Mouse (Mus musculus): ENCODE data around the gene Ank2.
"Not testable (repeated sequence)": the region's sequence is repeated elsewhere in the genome, so short reads cannot be mapped to it uniquely, and the experiment has no call there.

Ank2 gene

DNA sequence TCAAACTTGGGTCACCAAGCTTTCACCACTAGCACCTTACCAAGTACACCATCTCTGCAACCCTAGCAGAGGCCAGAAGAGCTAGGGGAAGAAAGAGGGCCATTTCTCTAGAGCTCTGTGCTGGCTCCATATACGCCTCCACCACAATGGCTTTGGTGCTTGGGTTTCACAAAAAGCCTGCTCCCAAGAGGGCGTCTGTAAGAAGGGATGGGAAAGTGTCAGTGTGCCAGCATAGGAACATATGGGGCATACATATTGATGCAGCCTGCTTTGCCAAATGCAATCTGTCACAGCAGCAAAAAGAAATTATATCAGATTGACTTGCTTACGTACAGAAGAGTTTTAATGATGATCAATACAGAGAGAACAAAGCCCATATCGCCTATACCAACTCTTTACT, 82.2 kb downstream of the Ank2 start:
- DNase-seq (ENCODE audit: low spot score in 2 of 2), result no peak

DNA sequence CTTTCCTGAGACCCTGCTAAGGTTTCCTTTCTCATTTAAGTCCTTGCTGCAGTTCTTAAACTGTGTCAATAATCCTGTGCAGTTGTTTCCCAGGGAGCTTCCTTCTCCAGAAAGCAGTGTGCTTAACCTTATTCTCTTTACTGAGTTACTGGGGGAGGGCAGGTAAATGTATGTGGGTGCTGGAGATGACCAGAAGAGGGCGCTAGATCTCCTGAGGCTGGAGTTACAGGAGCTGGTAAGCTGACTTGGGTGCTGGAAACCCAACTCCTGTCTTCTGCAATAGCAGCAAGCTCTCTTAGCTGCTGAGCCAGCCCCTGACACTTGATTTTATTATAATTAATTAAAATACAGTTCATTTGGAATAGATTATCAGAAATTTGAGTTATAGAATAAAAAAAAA, 84.7 kb downstream of the Ank2 start:
- no peak for DNase-seq (ENCODE audit: low spot score in 2 of 2)

GRCm38 (mm10) chr3:127408684-127409550, 90.2 kb downstream of the Ank2 start:
- peak; percentile 76 to 77 for DNase-seq (ENCODE audit: low spot score in 2 of 2)

GRCm38 (mm10) chr3:127407868-127408574, 91.1 kb downstream of the Ank2 start:
- DNase-seq (ENCODE audit: low spot score in 2 of 2), result no peak

DNA sequence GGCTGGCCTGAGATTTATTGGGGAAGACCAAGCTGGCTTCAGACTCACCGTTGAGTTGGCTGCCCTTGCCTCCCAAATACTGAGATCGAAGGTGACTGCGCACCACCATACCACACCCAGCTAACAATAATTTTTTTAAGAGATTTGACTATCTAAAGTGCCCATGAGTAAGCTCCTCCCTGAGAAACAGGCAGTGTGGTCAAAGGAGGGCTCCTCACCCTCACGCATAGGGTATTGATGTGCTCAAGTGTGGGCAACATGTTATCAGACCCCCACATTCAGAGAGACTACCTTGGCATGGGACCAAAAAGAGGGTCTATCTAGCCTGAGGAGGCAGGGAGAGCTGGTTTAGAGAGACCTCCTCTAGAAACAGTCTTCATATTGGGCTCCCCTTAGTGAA, 92.3 kb downstream of the Ank2 start:
- DNase-seq (ENCODE audit: low spot score in 2 of 2), result no peak

GRCm38 (mm10) chr3:127404371-127404770, 94.8 kb downstream of the Ank2 start:
- no peak for DNase-seq (ENCODE audit: low spot score in 2 of 2)

- DNase-seq (ENCODE audit: low spot score in 2 of 2), result no peak
Measured at GRCm38 (mm10) chr3:127400976-127401375, 98.2 kb downstream of the Ank2 start.

GRCm38 (mm10) chr3:127400468-127400867, 98.7 kb downstream of the Ank2 start:
- DNase-seq (ENCODE audit: low spot score in 2 of 2), result not testable (repeated sequence)

DNA sequence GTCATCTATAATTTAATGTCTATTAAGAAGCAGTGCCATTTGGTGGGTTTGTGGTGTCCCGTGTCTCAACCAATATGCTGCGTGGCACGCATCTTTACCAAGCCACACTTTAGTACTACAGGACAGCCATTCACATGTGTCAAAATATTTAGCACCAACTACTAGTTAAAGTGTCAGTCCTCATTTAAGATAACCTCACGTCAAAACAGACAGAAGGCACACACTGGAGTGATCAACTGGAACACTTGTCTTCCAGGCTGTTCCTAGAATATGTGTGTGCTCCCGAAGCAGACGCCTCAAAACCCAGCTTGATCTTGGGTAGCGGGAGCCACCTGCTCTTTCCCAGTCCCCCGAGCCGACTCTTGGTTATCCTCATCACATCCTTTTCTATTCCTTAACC, 101.4 kb downstream of the Ank2 start:
- DNase-seq (ENCODE audit: low spot score in 2 of 2), result no peak

DNA sequence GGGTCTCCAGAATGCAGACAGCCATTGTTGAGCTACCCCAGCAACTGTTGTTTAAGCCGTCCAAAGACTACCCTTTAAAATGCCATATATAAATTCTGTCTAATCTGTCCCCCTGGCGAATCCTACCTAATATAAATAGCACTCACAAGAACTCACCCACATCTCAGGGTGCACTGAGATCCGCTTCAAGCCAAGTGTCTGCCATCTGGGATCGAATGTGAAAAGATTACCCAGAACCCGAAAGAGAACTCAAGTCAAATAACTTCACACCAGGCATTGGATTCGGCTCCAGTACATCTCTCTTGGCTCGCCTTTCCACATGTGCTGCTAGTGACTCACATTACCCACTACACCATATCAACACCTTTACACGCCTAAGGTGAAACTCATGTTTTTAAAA, 103.9 kb downstream of the Ank2 start:
- DNase-seq (ENCODE audit: low spot score in 2 of 2), result no peak

- DNase-seq (ENCODE audit: low spot score in 2 of 2), result no peak
Measured at GRCm38 (mm10) chr3:127387016-127387517, 112.1 kb downstream of the Ank2 start.

DNA sequence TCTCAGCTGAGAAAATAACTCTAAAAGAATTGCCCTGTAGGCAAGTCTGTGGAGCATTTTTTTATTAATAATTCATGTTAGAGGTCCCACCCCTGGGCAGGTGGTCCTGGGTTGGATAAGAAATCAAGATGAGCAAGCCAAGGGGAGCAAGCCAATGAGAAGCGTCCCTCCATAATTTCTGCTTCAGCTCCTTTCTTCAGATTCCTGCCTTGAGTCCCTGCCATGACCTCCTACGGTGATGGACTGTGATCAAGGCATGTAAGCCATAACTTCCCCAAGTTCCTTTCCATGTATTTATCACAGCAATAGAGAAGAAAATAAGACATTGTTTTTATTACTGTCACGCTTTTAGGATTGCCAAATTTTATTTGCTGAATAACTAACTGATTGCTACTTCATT, 115.9 kb downstream of the Ank2 start:
- no peak for DNase-seq (ENCODE audit: low spot score in 2 of 2)

- DNase-seq (ENCODE audit: low spot score in 2 of 2), result no peak
Measured at GRCm38 (mm10) chr3:127376901-127377460, 122.2 kb downstream of the Ank2 start.

GRCm38 (mm10) chr3:127375956-127376660, 123.0 kb downstream of the Ank2 start:
- no peak for DNase-seq (ENCODE audit: low spot score in 2 of 2)

DNA sequence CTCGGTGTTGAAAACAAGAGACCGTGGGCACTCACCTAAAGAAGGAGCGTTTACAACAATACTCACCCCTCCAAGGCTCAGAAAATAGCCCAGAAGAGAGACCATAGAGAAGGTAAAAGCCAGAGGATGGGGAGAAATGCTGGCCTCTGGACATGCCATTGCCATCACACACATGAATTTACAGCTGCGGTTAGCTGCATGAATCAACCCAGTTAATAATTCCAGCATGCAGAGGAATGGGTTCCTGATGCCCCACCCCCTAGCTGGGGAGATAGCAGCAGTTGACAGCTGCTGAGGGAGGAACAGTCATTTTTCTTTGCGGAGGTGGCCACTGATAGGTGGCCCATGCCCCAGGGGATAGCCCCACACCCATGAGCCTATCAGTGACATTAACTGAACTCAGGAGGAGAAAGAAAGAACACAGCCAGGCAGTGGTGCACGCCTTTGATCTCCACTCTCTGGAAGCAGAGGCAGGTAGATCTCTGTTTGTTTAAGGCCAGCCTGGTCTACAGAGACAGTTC, 124.9 kb downstream of the Ank2 start:
- DNase-seq (ENCODE audit: low spot score in 2 of 2), result no peak

DNA sequence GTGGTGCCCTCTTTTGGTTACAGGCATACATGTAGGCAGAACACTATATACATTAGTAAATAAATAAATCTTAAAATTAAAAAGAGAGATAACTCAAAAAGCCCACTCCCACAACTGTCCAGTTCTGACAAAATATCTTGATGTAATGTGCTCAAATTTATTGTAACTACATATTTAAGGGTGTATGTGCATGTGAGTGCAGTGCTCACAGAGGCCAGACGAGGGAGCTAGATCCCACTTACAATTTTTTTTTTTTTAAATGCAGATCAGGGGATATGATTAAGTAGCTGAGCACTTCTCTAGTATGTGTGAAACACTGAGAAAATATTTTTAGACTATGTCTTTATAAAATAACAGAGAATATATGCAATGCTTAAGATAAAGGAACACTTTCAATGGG, 127.4 kb downstream of the Ank2 start:
- DNase-seq (ENCODE audit: low spot score in 2 of 2), result no peak

DNA sequence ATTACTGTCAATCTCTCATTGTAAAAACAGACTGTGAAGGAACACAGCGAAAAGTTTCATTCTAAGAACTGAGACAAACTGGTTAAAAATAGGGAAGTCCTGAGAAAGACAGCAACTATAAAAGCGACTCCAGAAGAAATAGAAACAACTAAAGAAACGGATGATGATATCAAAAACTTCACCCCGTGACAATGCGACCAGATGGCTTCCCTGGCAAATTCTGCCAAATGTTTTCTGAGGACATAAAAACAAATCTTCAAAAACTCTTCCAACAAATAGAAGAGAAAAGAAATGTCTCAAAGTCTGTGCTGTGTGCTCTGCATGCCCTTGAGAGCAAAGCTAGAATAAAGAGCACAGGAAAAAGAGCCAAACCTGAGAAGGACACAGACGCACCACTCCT, 129.6 kb downstream of the Ank2 start:
- no peak for DNase-seq (ENCODE audit: low spot score in 2 of 2)

DNA sequence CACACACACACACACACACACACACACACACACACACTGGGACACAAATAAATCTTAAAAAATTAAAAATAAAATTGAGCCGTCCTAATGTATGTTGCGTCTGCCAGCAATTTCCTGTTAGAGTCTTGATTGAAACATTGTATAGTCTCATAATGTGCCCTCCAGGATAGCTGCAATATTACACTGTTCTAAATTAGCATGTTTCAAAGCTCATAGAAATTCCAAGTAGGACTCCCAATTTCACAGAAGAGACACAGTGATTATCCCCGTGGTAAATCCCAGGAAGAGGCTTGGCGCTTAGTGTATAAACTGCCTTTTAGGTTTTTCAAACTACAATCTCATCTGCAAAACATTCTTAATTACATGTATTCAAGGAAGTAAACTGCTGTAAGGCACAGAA, 131.7 kb downstream of the Ank2 start:
- no peak for DNase-seq (ENCODE audit: low spot score in 2 of 2)

DNA sequence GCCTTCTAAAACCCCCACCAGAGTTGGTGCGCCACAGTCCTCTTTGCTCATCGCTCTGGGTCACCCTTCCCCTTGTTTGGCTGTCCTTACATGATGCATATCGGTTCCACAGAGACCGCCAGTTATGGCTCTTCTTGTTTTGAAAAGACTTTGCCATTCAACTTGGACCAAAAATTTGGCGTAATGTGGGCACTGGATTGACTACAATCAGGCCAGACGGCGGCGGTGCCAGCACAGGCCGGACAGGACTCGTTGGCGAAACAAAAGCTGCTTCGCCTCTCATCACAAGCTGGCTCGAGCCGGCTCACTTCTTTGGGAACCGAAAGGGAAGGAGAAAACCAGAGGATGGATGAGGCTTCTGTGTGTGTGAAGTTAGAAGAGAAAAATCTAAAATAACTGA, 135.6 kb downstream of the Ank2 start:
- DNase-seq (ENCODE audit: low spot score in 2 of 2), result peak in 1 of 2 experiments; percentile 10

GRCm38 (mm10) chr3:127362611-127363393, 136.3 kb downstream of the Ank2 start:
- DNase-seq (ENCODE audit: low spot score in 2 of 2), result no peak

DNA sequence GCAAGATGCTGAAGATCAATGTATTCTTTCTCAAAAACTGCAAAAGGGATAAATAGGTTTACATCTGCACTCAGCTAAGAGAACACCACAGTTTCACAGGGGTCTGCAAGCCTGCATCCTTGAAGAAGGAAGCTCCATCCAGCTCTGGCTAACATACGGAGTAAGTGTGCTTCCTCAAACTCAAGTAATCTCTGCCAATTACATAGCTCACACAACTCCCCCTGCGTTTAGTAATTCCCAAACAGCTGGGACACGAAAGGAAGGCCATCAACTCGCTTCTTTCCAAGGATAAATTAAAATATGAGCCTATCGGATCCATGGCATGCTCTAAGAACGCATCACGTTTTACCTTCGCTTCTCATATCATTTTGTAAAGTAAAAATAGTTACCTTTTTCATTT, 137.3 kb downstream of the Ank2 start:
- DNase-seq (ENCODE audit: low spot score in 2 of 2), result no peak
